10 mouse cellular contexts compared by ENCODE assay signal in genomic region chr5:66968925-66969711, GRCm38 (mm10).
DNase-seq lines count a peak whose midpoint lies in the region; ATAC-seq and TF ChIP-seq lines count a peak whose summit lies in the region.
"Had no signal": no experiment of that assay in that cellular context is flagged by ENCODE, and none has a peak within 500 bp of the region (broad histone marks: within the 10 kb centered on the region; RNA-seq: fewer than 3 reads in every experiment).

No protein-coding gene starts in this region.

- WGBS in heart, embryonic 12.5 days: 60% methylated on average over 19 of the region's 19 CpGs
- WGBS in midbrain, embryonic 11.5 days: 75% methylated on average over 19 of the region's 19 CpGs

- no peak overlapping the region for H3K27ac ChIP-seq in heart, embryonic 12.5 days (ENCODE audit: poor library complexity, severe bottlenecking)
- H3K27ac ChIP-seq in cortical plate, adult 2 months (ENCODE audit: insufficient read depth, low read length): no peak overlapping the region
- H3K27ac ChIP-seq in midbrain, embryonic 11.5 days (ENCODE audit: low read depth, low read length): 0 out of 2 replicates have a peak overlapping the region, but pooled peaks have one; percentile 37

- no peak for DNase-seq in heart, postnatal 36 days
- DNase-seq in heart, postnatal 4 days: peak; percentile 15
- peak; percentile 85 for DNase-seq in midbrain, embryonic 11.5 days (ENCODE audit: low spot score, missing footprints)
- no peak for DNase-seq in ovary, postnatal 14 days (ENCODE audit: low spot score)
- DNase-seq in right cerebral cortex, postnatal 4 days: no peak
- no peak for DNase-seq in natural killer cell, adult 2 months (ENCODE audit: low spot score in 2 of 2)

- no peak for TF ChIP-seq CTCF in cortical plate, adult 2 months (IDR thresholded peaks at IDR 0.05; ENCODE audit: extremely low read depth, insufficient read depth, low read length)

- H3K27me3 ChIP-seq in heart, embryonic 12.5 days (replicated peaks): peaks cover 9% of the 10 kb centered on the region
- no peaks in the 10 kb centered on the region for H3K27me3 ChIP-seq in midbrain, embryonic 11.5 days (ENCODE audit: control insufficient read depth, insufficient read depth, low read length)

- peak overlapping the region; percentile 8; the same call in 1 of the 2 replicates for H3K4me3 ChIP-seq in heart, embryonic 12.5 days
- H3K4me3 ChIP-seq in cortical plate, adult 2 months (ENCODE audit: insufficient read depth, low read length): peak overlapping the region; percentile 31
- no peak overlapping the region for H3K4me3 ChIP-seq in midbrain, embryonic 11.5 days (ENCODE audit: low read depth, low read length)
- H3K4me3 ChIP-seq: erythroblast, embryonic 14.5 days had no signal

- peaks cover 22% of the 10 kb centered on the region for H3K4me1 ChIP-seq in heart, embryonic 12.5 days (replicated peaks)
- H3K4me1 ChIP-seq in cortical plate, adult 2 months (ENCODE audit: control insufficient read depth, insufficient read depth, low read length): peaks cover 3% of the 10 kb centered on the region; the same call in 1 of the 2 replicates
- H3K4me1 ChIP-seq in midbrain, embryonic 11.5 days (ENCODE audit: control insufficient read depth, insufficient read depth, low read length): peaks cover 19% of the 10 kb centered on the region

- H3K36me3 ChIP-seq in heart, embryonic 12.5 days: no peaks in the 10 kb centered on the region
- no peaks in the 10 kb centered on the region for H3K36me3 ChIP-seq in midbrain, embryonic 11.5 days (ENCODE audit: control insufficient read depth, insufficient read depth, low read length)

- peak overlapping the region; percentile 61 for H3K4me2 ChIP-seq in heart, embryonic 12.5 days
- H3K4me2 ChIP-seq in midbrain, embryonic 11.5 days: no peak overlapping the region

- H3K9me3 ChIP-seq in heart, embryonic 12.5 days (replicated peaks): no peaks in the 10 kb centered on the region
- H3K9me3 ChIP-seq in midbrain, embryonic 11.5 days (ENCODE audit: control insufficient read depth, low read length): no peaks in the 10 kb centered on the region

- intact Hi-C loops in heart, postnatal 36 days (cut with DNase I): loop anchor here (1.0 kb wide), 1 partner anchor 21 kb away; no protein-coding TSS in a partner anchor

- no peak for ATAC-seq in heart, embryonic 12.5 days (ENCODE audit: insufficient number of reproducible peaks, low FRiP score)
- ATAC-seq in midbrain, embryonic 11.5 days (ENCODE audit: low FRiP score): no peak
- ATAC-seq: activated CD4-positive, CD25-positive, alpha-beta regulatory T cell, adult 4 months had no signal

- no peak for TF ChIP-seq POLR2A in cortical plate, adult 2 months (IDR thresholded peaks at IDR 0.05; ENCODE audit: extremely low read depth, insufficient read depth, low read length)

- H3K9ac ChIP-seq in heart, embryonic 12.5 days: no peak overlapping the region
- H3K9ac ChIP-seq in midbrain, embryonic 11.5 days (ENCODE audit: low read length): no peak overlapping the region; the same call in 1 of the 2 replicates

Comparison
In these comparisons a context has a peak if more than half of its experiments do, and no peak if none do; other contexts are left out.
1. DNase-seq: peak in heart, postnatal 4 days (single experiment) and midbrain, embryonic 11.5 days (single experiment); none in heart, postnatal 36 days (0 of 2), ovary, postnatal 14 days (single experiment), right cerebral cortex, postnatal 4 days (single experiment) and natural killer cell, adult 2 months (0 of 2).